Mouse (Mus musculus): ENCODE results near the gene Dlst. TPM values are rescaled to one million over a fixed set of nuclear protein-coding genes. Genes with fewer than 3 reads are reported as not detected.

The Dlst gene
- total RNA-seq (2023), result 100 to 1,000 TPM; 196 to 206 TPM

DNA sequence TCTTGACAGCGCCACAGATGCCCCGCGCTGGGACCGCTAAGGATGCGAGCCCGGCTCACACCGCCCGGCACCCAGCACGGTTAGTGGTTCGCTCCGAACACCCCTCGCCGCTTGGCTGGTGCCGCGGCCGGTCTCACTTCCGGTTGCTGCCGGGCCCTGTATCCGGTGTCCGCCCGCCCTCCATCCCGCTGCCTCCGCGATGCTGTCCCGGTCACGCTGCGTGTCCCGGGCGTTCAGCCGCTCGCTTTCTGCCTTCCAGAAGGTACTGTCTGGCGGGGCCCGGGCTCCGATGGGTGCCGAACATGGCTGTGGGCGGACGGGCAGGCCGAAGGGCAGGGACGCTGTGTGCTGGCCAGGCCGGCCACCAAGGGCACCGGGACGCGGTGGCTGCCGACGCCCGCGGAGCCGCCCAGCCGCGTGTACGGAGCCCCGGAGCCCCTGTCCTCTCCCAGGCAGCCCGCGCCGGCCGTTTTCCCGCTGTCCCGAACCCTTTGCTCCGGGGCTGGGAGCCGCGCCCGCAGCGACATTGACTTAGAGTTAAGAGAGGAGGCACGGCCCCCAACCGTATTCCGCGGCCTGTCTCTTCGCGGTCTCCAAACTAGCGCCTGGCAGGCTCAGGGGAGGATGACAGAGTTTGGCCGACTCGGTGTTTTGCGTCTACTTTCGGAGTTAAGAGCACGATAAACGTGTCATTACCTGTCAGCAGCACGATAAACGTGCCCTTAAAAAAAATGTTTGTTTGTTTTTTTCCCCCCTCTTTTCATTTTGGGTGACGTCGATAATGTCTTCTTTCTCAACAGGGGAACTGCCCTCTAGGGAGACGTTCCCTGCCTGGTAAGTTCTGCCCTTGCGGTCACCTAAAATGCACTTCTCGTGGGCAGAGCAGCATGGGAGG lies at the start of gene Dlst, which contains the start of gene Prox2:
TSS of gene Dlst (plus strand) at position 136 of the 895 bp plus-strand sequence.
TSS of gene Prox2 (minus strand) at position 62 of the 895 bp plus-strand sequence.

DNA sequence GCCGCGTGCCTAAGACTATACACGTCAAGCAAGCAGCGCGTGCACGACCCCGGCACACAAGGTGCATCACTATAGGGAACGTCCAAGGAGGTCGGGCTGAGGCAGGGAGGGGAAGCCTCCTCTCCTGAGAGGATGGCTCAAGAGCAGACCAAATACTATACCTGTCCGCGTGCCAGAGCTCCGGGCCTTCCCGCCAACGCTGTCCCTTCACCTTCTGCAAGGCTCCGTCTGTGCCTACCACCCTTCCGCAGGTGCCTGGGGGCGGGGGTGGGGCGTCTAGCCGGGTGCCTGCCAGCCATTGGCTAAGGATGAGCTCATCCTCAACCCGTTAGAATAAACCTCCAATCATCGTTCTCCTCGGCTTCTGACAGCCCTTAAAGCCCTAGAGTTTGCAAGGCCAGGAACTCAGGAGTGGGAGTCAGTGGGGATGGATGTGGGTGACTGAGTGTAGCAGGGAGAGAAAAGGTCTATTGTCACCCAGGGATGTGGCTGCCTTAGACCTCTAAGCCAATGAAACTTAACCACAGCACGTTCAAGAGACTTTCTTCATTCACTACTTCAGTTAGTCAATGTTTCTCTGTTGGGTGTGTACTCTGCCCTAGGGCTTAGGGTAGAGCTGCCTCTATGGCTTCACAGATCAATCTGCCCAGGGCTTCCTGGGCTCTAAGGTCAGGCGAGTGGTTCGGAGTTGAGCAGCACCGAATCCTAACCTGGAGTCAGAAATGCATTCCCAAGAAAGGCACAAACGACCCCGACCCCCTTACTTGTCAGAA lies 40.6 kb downstream of the Dlst start, which contains the start of gene Rps6kl1:
TSS of gene Rps6kl1 (minus strand) at position 263 of the 773 bp plus-strand sequence.

DNA sequence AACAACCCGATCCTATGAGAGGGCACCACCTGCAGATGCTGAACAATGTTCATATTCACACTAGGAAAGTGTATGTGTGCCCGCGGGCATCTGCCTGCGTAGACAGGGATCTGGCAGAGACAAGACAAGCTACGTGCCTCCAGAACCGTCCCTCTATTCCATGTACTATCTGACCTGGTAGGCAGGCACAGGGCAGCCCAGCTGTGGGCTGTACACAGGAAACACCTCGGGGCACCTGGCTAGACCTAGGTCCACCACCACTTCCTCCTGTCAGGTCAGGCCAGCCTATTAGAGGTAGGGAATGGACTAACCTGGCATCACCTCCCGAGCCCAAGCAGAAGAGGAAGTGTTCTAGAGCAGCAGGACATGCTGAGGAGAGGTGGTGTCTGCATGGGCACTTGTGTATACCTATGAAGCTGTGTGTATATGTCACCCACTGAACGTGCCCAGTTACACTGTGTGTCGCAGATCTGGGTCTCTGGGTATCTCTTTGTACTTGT lies 67.2 kb downstream of the Dlst start, which contains the start of gene Pgf:
TSS of gene Pgf (minus strand) at position 51 of the 500 bp plus-strand sequence.

Other genes with a start within 250 kb of the Dlst start
- under 1 TPM in 1 of 2 experiments, not detected in 1; 0.61 TPM for gene Ltbp2, start 234.3 kb upstream of the Dlst start, total RNA-seq (2023)
- gene Fcf1, start 139.9 kb upstream of the Dlst start, total RNA-seq (2023), result 10 to 100 TPM; 90.8 to 93.9 TPM
- gene Arel1, start 139.9 kb upstream of the Dlst start, total RNA-seq (2023), result 10 to 100 TPM; 45.3 to 48.2 TPM
- gene Ylpm1, start 114.5 kb upstream of the Dlst start, total RNA-seq (2023), result 10 to 100 TPM; 95.6 to 95.7 TPM
- gene Prox2, start 74 bp upstream of the Dlst start, total RNA-seq (2023), result 1 to 10 TPM; 3.3 to 4.6 TPM
- gene Rps6kl1, start 40.4 kb downstream of the Dlst start, total RNA-seq (2023), result 1 to 10 TPM; 4.9 to 5.9 TPM
- not detected for gene Pgf, start 67.0 kb downstream of the Dlst start, total RNA-seq (2023)
- 10 to 100 TPM; 89.9 to 95.4 TPM for gene Eif2b2, start 108.6 kb downstream of the Dlst start, total RNA-seq (2023)
- 10 to 100 TPM; 19.2 to 20.7 TPM for gene Mlh3, start 159.8 kb downstream of the Dlst start, total RNA-seq (2023)
- 10 to 100 TPM; 24.4 to 30.1 TPM for gene Acyp1, start 177.6 kb downstream of the Dlst start, total RNA-seq (2023)
- not detected for gene Zc2hc1c, start 177.8 kb downstream of the Dlst start, total RNA-seq (2023)
- gene Nek9, start 228.5 kb downstream of the Dlst start, total RNA-seq (2023), result 10 to 100 TPM; 51.6 to 57.0 TPM

All from T-cell, adult 66 days (primary cell).